Mouse (Mus musculus): ENCODE data around the gene Aph1c. TPM values are rescaled to one million over a fixed set of nuclear protein-coding genes. Genes with fewer than 3 reads are reported as not detected.
A peak's percentile ranks its signal among the peaks of the same experiment; 100 is the strongest.
"Not testable (repeated sequence)": the region's sequence is repeated elsewhere in the genome, so short reads cannot be mapped to it uniquely, and the experiment has no call there.

Aph1c gene
- 1 to 10 TPM in 1 of 2 experiments, under 1 TPM in 1; 0.72 to 2.6 TPM for total RNA-seq (2021)
- long read RNA-seq, experiment 1, full-length matches to known transcripts, result 2 of 5 reads
- long read RNA-seq, experiment 1, partial matches to known transcripts, result 0 of 5 reads
- long read RNA-seq, experiment 1, other reads (novel, unspliced or antisense), result 3 of 5 reads
- long read RNA-seq, experiment 2, full-length matches to known transcripts, result 1 of 1 reads
- long read RNA-seq, experiment 2, partial matches to known transcripts, result 0 of 1 reads
- long read RNA-seq, experiment 2, other reads (novel, unspliced or antisense), result 0 of 1 reads

DNA sequence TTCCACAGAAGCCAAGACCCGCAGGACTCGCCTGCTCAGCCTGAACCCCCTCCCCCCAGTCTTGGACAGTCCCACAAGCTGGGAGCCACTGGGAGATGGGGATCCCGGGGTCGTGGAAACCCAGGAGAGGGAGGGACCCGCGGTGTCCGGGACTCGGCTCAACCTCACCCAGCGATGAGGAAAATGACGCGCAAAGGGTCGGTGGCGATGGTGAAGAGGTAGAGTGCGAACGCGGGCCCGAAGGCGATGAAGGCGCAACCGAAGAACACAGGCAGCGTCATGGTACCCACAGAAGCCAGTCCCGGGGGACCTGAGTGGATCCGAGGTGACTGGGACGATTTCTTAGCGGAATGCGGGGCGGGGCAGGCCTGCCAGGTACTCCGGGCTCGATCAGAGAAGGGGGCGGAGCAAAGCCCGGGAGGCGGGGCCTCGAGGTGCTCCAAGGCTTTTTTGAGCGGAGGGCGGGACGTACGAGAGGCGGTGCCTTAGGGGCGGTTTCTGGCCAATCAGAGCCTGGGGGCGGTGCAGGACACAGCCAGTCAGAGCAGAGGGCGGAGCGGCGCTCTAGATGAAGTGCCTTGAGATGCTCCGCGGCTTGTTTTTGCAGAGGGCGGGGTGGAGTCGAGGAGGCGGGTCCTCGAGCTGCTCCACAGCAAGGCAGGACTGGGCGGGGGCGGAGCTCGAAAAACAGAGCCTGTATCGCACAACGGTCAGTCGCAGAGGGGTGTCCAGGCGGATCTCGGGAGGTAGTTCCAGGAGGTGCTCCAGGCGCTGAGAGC is at the start of gene Aph1c:
Aph1c (minus strand) TSS at position 409 of the 779 bp plus-strand sequence.
- DNase-seq, result peak; percentile 99

- DNase-seq, result no peak
Observed at GRCm38 (mm10) chr9:66883500-66883899, 49.0 kb upstream of the Aph1c start.

DNA sequence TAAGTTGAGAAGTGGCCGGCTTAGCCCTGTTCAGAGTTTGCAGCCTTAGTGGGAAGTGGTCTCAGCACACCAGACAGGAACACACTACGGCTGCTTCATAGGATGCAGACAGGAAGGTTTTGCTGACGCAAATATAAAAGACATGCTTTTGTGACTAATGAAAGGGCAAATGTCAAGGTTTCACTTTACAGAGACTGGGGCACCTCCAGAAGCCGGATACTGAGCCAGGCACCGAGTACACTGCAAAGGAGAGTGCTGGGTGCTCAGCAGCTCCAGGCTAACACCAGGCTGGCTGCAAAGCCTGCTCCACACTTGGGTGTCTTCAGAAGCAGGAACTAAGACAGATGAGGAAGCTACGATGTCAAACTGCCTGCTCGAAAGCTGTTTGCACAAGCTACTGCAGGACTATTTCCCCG is 47.9 kb upstream of the Aph1c start:
- DNase-seq, result peak in 1 of 2 experiments; percentile 41

DNA sequence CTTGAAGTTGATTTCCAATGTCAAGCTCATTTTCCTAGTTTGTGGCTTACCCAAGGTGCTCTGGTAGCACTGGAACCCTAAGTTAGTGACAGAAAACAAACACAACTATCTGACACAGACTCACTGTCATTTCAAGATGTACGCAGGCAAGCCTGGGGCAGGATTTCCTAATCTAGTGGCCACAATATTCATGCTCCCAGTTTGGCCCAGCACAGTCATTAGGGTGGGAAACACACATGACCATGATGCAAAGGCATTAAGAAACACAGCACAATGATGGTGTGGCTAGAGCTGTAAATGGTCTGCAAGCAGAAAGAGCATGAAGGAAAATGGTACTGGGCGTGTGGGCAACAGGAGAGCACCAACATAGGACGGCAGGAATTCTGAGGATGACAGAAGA is 47.3 kb upstream of the Aph1c start:
- no peak for DNase-seq

DNA sequence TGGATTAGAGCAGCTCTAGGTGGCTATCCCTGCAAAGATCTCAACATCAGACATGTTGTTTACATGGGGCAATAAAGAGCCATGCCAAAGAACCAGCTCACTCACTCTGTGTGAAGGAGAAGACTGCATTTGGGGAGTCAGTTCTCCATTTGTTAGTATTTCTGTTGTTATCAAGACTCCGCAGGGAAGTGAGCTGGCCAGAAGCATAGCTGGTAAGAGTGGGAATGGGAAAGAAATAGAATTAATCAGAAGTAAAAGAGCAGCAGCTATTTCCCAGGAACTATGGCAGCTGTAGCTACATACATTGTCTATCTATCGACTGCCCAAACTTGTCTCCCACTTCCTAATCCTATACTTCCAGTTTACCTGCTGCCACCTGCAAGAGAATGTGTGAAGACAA is 46.2 kb upstream of the Aph1c start:
- DNase-seq, result no peak

GRCm38 (mm10) chr9:66879486-66879885 is 45.0 kb upstream of the Aph1c start:
- DNase-seq, result no peak

GRCm38 (mm10) chr9:66878899-66879298 is 44.4 kb upstream of the Aph1c start:
- DNase-seq, result no peak

DNA sequence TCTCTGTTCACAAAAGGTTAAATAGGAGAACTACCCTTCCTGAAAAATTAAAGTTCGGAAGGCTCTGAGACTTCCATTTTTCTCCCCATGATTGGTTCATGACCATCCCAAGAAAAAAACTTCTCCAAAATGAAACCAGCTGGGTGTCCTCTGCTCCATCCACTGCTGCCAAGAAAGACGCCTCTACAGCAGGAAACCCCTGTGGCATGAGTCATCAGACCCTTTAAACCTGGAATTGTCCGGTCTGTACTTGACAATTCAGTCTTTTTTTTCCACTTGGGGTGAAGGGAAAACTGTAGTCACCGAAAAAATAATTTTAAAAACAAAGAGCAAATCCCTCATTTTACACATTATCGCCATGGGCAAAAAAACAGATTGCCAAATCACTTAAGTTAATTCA is 42.1 kb upstream of the Aph1c start:
- peak; percentile 62 to 83 for DNase-seq

GRCm38 (mm10) chr9:66874297-66874696 is 39.8 kb upstream of the Aph1c start:
- DNase-seq, result no peak

- DNase-seq, result no peak
Observed at GRCm38 (mm10) chr9:66873531-66873930, 39.0 kb upstream of the Aph1c start.

DNA sequence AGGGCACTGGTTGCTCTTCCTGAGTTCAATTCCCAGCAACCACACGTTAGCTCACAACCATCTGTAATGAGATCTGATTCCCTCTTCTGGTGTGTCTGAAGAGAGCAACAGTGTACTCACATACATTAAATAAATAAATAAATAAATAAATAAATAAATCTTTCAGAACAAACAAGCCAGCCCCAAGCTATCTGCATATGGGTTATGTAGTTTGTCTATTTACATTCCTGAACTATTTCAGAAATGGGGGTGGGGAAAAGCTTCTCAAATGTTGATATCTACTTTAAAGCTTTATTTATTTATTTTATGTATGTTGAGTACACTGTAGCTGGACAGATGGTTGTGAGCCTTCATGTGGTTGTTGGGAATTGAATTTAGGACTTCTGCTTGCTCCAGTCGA is 38.5 kb upstream of the Aph1c start:
- DNase-seq, result not testable (repeated sequence)

- peak; percentile 86 to 87 for DNase-seq
Observed at GRCm38 (mm10) chr9:66872015-66872727, 37.6 kb upstream of the Aph1c start.

DNA sequence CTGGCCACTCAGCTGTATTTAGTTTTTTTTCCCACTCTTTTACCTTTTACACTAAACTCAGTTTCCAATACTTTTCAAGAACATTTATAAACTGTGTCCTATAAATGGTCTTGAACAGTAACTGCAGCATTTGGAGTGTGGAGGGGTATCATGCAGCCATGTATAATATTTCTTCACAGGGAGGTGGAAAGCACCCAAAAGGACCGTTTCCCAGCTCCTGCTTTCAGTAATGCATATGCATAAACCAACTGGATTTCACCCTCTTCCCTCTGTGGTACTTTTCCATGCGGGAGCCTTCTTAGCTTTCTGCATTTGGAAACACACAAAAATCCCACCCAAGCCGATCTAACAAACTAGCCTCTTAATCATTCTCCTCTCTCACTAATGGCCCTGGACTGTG is 30.2 kb upstream of the Aph1c start:
- DNase-seq, result no peak

DNA sequence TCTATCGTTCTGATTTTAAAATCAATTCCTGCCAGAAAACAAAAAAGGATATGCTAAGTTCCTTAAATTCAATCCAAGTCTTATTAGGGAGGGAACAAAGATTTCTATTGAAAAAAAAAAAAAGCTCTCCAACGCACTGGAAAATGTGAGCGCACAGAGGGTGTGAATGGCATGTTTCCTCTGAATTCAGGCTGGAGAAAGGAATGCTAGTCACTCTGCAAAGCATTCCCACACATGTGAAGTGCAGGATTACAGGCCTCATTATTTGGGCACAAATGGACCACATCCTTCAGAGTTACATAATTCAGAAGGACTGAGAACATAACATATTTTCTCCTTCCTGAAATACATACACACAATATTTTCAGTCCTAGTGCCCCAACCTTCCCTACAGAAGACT is 28.9 kb upstream of the Aph1c start:
- DNase-seq, result no peak

DNA sequence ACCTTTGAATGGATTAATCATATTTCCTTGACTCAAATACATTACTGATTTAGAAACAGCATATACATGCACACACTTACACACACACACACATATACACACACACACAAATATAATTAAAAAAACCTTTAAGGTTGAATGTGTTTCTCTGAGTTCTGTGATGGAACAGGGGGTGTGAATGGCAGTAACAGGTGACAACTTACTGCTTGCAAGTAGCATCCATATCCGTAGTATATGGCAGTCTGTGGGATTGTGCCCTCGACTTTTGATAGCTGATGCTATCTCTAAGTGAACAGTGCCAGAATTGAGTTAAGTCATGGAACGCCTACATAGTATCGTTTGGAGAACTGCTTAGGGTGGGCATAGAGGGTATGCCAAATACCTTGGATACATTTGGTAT is 27.7 kb upstream of the Aph1c start:
- DNase-seq, result no peak

DNA sequence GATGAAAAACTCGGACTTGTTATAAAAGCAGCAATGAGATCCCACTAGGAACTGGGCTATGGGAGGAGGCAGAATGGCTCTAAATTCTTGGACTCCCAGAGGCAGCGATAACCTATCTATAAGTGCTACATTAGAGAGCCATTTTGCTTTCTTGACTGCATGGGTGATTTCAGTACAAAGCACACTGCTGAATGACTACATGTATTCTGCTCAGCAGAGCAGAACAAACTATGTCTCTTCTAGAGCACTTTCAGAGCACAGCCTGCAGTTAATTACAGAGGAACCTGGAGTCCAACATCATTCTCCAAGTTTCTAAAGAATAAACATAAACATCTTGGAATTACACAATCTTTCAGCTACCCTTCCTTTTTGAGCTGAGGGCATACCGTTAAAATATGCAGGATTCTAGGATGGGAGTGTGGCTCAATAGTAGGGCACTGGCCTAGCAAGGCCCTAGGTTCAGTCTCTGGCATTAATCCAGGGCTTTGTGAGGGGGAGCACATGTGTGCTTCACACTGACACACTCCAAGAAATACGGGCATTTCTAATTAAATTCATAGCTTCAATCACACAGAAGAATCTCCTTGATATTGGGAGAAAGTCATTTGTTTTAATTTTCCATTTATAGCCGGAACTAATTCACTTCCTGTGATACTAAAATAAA is 26.7 kb upstream of the Aph1c start:
- DNase-seq, result no peak

GRCm38 (mm10) chr9:66859523-66859922 is 25.0 kb upstream of the Aph1c start:
- DNase-seq, result no peak

- DNase-seq, result no peak
Observed at GRCm38 (mm10) chr9:66855865-66856264, 21.3 kb upstream of the Aph1c start.

DNA sequence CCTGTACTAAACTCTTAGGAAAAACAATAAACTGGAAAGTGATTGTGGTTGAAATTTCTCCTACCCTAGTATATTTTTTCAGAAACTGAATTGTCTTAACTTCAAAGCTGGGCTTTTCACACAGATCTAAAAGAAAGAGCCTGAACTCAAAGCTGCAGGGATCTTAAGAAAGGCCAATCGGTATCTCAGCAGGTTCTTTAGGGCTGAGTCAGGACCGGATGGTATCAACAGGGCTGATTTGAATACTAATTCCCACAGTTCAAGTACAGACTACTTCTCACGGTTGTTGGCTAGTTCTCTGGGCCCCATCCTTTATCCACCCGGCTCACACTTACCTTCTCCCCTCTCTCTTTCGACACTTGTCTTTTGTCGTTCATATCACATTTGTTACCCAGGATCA is 18.1 kb upstream of the Aph1c start:
- DNase-seq, result no peak

DNA sequence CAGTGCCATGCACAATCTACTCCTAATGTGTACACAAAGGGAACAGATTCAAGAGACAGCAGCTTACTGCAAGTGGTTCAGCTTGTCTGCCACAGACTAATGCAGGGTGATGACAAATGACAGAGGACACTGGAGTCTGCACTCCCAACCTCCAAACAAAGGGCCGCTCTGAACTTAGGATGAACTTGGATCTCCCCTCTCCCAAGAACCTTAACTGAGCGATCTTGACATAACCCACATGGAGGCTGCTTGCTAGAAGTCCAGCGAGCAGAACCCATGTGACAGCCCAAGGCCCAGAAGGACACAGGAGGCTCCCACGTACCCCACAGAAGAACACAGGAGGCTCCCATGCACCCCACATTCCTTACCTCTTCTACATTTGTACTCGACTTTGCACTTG is 16.4 kb upstream of the Aph1c start:
- DNase-seq, result no peak

GRCm38 (mm10) chr9:66846822-66847221 is 12.3 kb upstream of the Aph1c start:
- no peak for DNase-seq

- DNase-seq, result no peak
Observed at GRCm38 (mm10) chr9:66835097-66835480, 563 bp upstream of the Aph1c start.

DNA sequence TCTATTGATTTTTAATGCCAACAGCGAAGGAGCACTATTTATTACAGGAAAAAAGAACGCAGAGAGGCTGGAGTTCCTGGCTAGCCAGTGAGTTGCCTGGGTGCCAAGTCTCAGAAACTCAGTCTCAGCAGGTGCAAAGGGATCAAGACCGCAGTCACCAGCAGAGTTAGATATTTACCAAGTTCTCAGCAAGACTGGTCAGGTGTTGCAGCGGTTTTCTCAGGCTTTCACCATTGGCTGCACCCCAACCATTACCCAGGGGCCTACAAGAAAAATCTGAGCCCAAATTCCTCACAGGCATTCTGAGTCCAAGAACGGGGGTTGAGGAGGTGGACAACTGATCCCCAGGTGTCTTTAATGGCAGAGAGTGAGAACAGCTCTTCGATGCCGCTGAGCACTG is 675 bp downstream of the Aph1c start:
- DNase-seq, result no peak

Data from heart, adult 18-20 months (tissue).